Mouse (Mus musculus) megakaryocyte, embryonic 14.5 days (primary cell): ENCODE data around the gene Gm1604a.
"Not testable (repeated sequence)": the region's sequence is repeated elsewhere in the genome, so short reads cannot be mapped to it uniquely, and the experiment has no call there.

ENCODE experiments used
- FLI1 ChIP-seq: IDR thresholded peaks from 2 replicates; pipeline ENCODE4 v1.6.1; 2012; ENCODE audit warnings: low read length, inconsistent platforms, mixed read lengths
- GATA1 ChIP-seq: IDR thresholded peaks from 3 replicates; pipeline ENCODE4 v1.6.1; 2012; ENCODE audit warnings: mixed read lengths, low read length, inconsistent platforms, borderline replicate concordance

DNA sequence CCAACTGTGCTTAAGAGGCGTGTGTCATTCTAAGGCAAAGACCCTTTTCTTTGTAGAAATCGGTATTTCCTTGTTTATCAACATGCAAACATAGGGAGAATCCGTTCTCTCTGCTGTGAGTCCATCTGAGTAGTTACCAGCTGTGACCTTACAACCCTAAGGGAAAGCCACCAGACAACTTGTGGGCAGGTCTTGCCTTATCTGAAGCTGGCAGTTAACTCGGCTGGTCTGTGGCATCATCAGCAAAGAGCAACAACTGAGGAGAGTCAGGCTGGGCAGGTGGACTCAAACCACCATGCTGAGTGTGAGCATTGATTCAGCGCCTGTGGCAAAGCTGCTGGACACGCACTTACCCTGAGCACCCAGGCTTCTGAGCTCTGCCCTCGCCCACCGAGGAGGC lies 90.9 kb downstream of the Gm1604a start:
- TF ChIP-seq GATA1, FLI1: not testable (repeated sequence)
